Mouse (Mus musculus) CH12.LX (cell line): ENCODE measurements around the gene BC051665.

Experiments
- CHD1 ChIP-seq: IDR thresholded peaks from 2 replicates; pipeline ENCODE4 v1.6.1; 2012; ENCODE audit warnings: low read depth, low read length, improper control_type of control experiment, inconsistent platforms
- CTCF ChIP-seq, 2 experiments: IDR thresholded peaks in 1 of 2; conservative IDR thresholded peaks in 1 of 2; 2 replicates each; pipeline ENCODE4 v1.5.1; 2011 to 2012; ENCODE audit warnings: low read depth in 2 of 2, low read length in 2 of 2, improper control_type of control experiment in 1 of 2, inconsistent platforms in 1 of 2, mild to moderate bottlenecking in 1 of 2, moderate library complexity in 1 of 2
- ELF1 ChIP-seq: IDR thresholded peaks from 2 replicates; pipeline ENCODE4 v1.6.1; 2014; ENCODE audit warnings: low read depth, mild to moderate bottlenecking, inconsistent platforms, low read length, improper control_type of control experiment
- GABPA ChIP-seq: IDR thresholded peaks from 2 replicates; pipeline ENCODE4 v1.6.1; 2012; ENCODE audit warnings: low read depth, low read length, improper control_type of control experiment, inconsistent platforms; ENCODE audit not compliant: insufficient replicate concordance
- HCFC1 ChIP-seq: IDR thresholded peaks from 2 replicates; pipeline ENCODE4 v1.6.1; 2012; ENCODE audit warnings: low read depth, mild to moderate bottlenecking, inconsistent platforms, low read length, improper control_type of control experiment
- MAX ChIP-seq: IDR thresholded peaks from 2 replicates; pipeline ENCODE4 v1.6.1; 2011; ENCODE audit warnings: low read length, improper control_type of control experiment
- POLR2A ChIP-seq: IDR thresholded peaks from 2 replicates; pipeline ENCODE4 v1.6.1; 2011; ENCODE audit warnings: low read depth, mild to moderate bottlenecking, improper control_type of control experiment, low read length
- RAD21 ChIP-seq: IDR thresholded peaks from 2 replicates; pipeline ENCODE4 v1.6.1; 2011; ENCODE audit warnings: low read depth, mild to moderate bottlenecking, low read length, improper control_type of control experiment, moderate library complexity
- ZNF384 ChIP-seq: IDR thresholded peaks from 2 replicates; pipeline ENCODE4 v1.6.1; 2012; ENCODE audit warnings: low read depth, low read length, improper control_type of control experiment, inconsistent platforms

DNA sequence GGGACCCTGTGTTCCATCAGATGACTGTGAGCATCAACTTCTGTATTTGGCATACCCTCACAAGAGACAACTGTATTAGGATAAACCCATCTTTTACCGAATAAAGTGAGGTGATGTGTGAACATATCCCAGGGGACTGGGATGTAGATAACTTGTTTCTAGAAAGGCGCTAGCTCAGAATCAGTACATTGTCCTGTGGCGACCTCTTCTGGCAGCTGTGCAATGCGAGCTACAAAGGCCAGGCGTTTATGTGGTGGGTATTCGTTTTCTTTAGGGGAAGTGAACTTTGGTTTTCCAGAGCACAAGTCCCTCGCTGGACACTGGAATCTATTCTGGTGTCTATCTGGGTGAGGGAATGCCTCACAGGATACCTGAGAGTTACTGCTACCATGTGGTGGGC lies 33.3 kb upstream of the BC051665 start:
- TF ChIP-seq POLR2A (no peak), CTCF (conservative IDR thresholded peaks at IDR 0.05 in 1 of 2, IDR thresholded peaks at IDR 0.05 in 1 of 2; ENCODE audit: low read depth in 2 of 2, low read length in 2 of 2) (no peak), GABPA (no peak), ELF1 (no peak), ZNF384 (no peak), CHD1 (no peak), MAX (no peak), RAD21 (no peak), HCFC1 (no peak)
